Mouse (Mus musculus): ENCODE results near the gene Tprn. TPM values are rescaled to one million over a fixed set of nuclear protein-coding genes. Genes with fewer than 3 reads are reported as not detected.

Gene Tprn
- polyA plus RNA-seq, 1 experiment from 2014 or later = 16.9 TPM

- peak; percentile 56; the same call in 1 of the 2 replicates for ATAC-seq (replicated peaks)
- Histone ChIP-seq H3K4me3 (peak overlapping the region; percentile 27), H3K9ac (peak overlapping the region; percentile 20)
Measured at GRCm38 (mm10) chr2:25290101-25290815, 27.8 kb downstream of the Tprn start.

GRCm38 (mm10) chr2:25290816-25291130 is 28.4 kb downstream of the Tprn start:
- Histone ChIP-seq H3K4me1 (peaks cover 35% of the 10 kb centered on the region), H3K9me3 (no peaks in the 10 kb centered on the region), H3K4me3 (peak overlapping the region; percentile 27), H3K9ac (peak overlapping the region; percentile 16; the same call in 1 of the 2 replicates), H3K4me2 (peak overlapping the region; percentile 53), H3K27ac (no peak overlapping the region), H3K36me3 (replicated peaks) (peaks cover 10% of the 10 kb centered on the region; the same call in 1 of the 2 replicates), H3K27me3 (replicated peaks) (peaks cover 79% of the 10 kb centered on the region)
- no peak for ATAC-seq (replicated peaks)
- under 1% methylated on average over 18 of the region's 18 CpGs for WGBS

More at GRCm38 (mm10) chr2:25290101-25290815, 27.8 kb downstream of the Tprn start:
- Histone ChIP-seq H3K4me2 (peak overlapping the region; percentile 53), H3K27ac (no peak overlapping the region), H3K4me1 (peaks cover 35% of the 10 kb centered on the region), H3K9me3 (no peaks in the 10 kb centered on the region), H3K36me3 (replicated peaks) (peaks cover 11% of the 10 kb centered on the region; the same call in 1 of the 2 replicates), H3K27me3 (replicated peaks) (peaks cover 74% of the 10 kb centered on the region)
- WGBS = 2% methylated on average over 54 of the region's 54 CpGs

- H3K4me1 ChIP-seq = peaks cover 35% of the 10 kb centered on the region
- ATAC-seq (replicated peaks) = peak; percentile 10
- H3K9ac ChIP-seq = peak overlapping the region; percentile 16; the same call in 1 of the 2 replicates
- peak overlapping the region; percentile 53 for H3K4me2 ChIP-seq
- H3K36me3 ChIP-seq (replicated peaks) = peaks cover 13% of the 10 kb centered on the region; the same call in 1 of the 2 replicates
- H3K27me3 ChIP-seq (replicated peaks) = peaks cover 81% of the 10 kb centered on the region
- H3K9me3 ChIP-seq = no peaks in the 10 kb centered on the region
- no peak overlapping the region for H3K27ac ChIP-seq
- H3K4me3 ChIP-seq = peak overlapping the region; percentile 27
- 6% methylated on average over 32 of the region's 32 CpGs for WGBS
Measured at GRCm38 (mm10) chr2:25291184-25292053, 29.0 kb downstream of the Tprn start.

- 5% methylated on average over 40 of the region's 43 CpGs for WGBS
Measured at GRCm38 (mm10) chr2:25292054-25292544, 29.7 kb downstream of the Tprn start.

GRCm38 (mm10) chr2:25292856-25293255 is 30.4 kb downstream of the Tprn start:
- peaks cover 35% of the 10 kb centered on the region for H3K4me1 ChIP-seq
- peaks cover 13% of the 10 kb centered on the region; the same call in 1 of the 2 replicates for H3K36me3 ChIP-seq (replicated peaks)
- WGBS = 0% methylated on average over 1 of the region's 1 CpGs
- H3K4me2 ChIP-seq = no peak overlapping the region
- no peak overlapping the region for H3K9ac ChIP-seq
- no peak overlapping the region for H3K4me3 ChIP-seq
- H3K27ac ChIP-seq = no peak overlapping the region
- peaks cover 79% of the 10 kb centered on the region for H3K27me3 ChIP-seq (replicated peaks)
- ATAC-seq (replicated peaks) = no peak
- H3K9me3 ChIP-seq = no peaks in the 10 kb centered on the region

More at GRCm38 (mm10) chr2:25292054-25292544, 29.7 kb downstream of the Tprn start:
- Histone ChIP-seq H3K36me3 (replicated peaks) (peaks cover 13% of the 10 kb centered on the region; the same call in 1 of the 2 replicates), H3K4me1 (peaks cover 35% of the 10 kb centered on the region), H3K27me3 (replicated peaks) (peaks cover 81% of the 10 kb centered on the region), H3K9me3 (no peaks in the 10 kb centered on the region), H3K9ac (peak overlapping the region; percentile 21; the same call in 1 of the 2 replicates), H3K27ac (no peak overlapping the region), H3K4me2 (peak overlapping the region; percentile 41), H3K4me3 (peak overlapping the region; percentile 13; the same call in 1 of the 2 replicates)
- ATAC-seq (replicated peaks) = peak; percentile 0; the same call in 1 of the 2 replicates

- no peak for ATAC-seq (replicated peaks)
- Histone ChIP-seq H3K27ac (no peak overlapping the region), H3K27me3 (replicated peaks) (peaks cover 78% of the 10 kb centered on the region), H3K4me3 (no peak overlapping the region), H3K9ac (no peak overlapping the region), H3K36me3 (replicated peaks) (peaks cover 13% of the 10 kb centered on the region; the same call in 1 of the 2 replicates), H3K4me2 (no peak overlapping the region), H3K9me3 (no peaks in the 10 kb centered on the region), H3K4me1 (peaks cover 35% of the 10 kb centered on the region)
- WGBS = 78% methylated on average over 9 of the region's 9 CpGs
Measured at GRCm38 (mm10) chr2:25293706-25294105, 31.3 kb downstream of the Tprn start.

- no peak overlapping the region for H3K27ac ChIP-seq
- 73% methylated on average over 8 of the region's 8 CpGs for WGBS
- H3K4me1 ChIP-seq = peaks cover 7% of the 10 kb centered on the region
- no peaks in the 10 kb centered on the region for H3K9me3 ChIP-seq
- no peak overlapping the region for H3K4me3 ChIP-seq
- H3K4me2 ChIP-seq = no peak overlapping the region
- peaks cover 44% of the 10 kb centered on the region for H3K27me3 ChIP-seq (replicated peaks)
- H3K36me3 ChIP-seq (replicated peaks) = peaks cover 13% of the 10 kb centered on the region; the same call in 1 of the 2 replicates
- ATAC-seq (replicated peaks) = no peak
- no peak overlapping the region for H3K9ac ChIP-seq
Measured at GRCm38 (mm10) chr2:25297093-25297492, 34.7 kb downstream of the Tprn start.

GRCm38 (mm10) chr2:25298046-25298445 is 35.6 kb downstream of the Tprn start:
- no peak overlapping the region for H3K27ac ChIP-seq
- H3K9me3 ChIP-seq = no peaks in the 10 kb centered on the region
- H3K36me3 ChIP-seq (replicated peaks) = peaks cover 13% of the 10 kb centered on the region; the same call in 1 of the 2 replicates
- H3K4me3 ChIP-seq = no peak overlapping the region
- H3K4me1 ChIP-seq = no peaks in the 10 kb centered on the region
- 82% methylated on average over 10 of the region's 10 CpGs for WGBS
- H3K4me2 ChIP-seq = no peak overlapping the region
- H3K27me3 ChIP-seq (replicated peaks) = peaks cover 35% of the 10 kb centered on the region
- no peak for ATAC-seq (replicated peaks)
- H3K9ac ChIP-seq = no peak overlapping the region

- ATAC-seq (replicated peaks) = no peak
- H3K4me1 ChIP-seq = peaks cover 17% of the 10 kb centered on the region
- 0 out of 2 replicates have a peak, but pooled peaks cover 7% of the 10 kb centered on the region for H3K36me3 ChIP-seq (replicated peaks)
- no peak overlapping the region for H3K4me3 ChIP-seq
- H3K27ac ChIP-seq = no peak overlapping the region
- no peak overlapping the region for H3K4me2 ChIP-seq
- WGBS = 70% methylated on average over 3 of the region's 3 CpGs
- H3K27me3 ChIP-seq (replicated peaks) = peaks cover 29% of the 10 kb centered on the region
- no peak overlapping the region for H3K9ac ChIP-seq
- no peaks in the 10 kb centered on the region for H3K9me3 ChIP-seq
Measured at GRCm38 (mm10) chr2:25303452-25303851, 41.0 kb downstream of the Tprn start.

- peaks cover 34% of the 10 kb centered on the region for H3K27me3 ChIP-seq (replicated peaks)
- H3K9ac ChIP-seq = no peak overlapping the region
- WGBS = 66% methylated on average over 7 of the region's 7 CpGs
- peak overlapping the region; percentile 73; the same call in 1 of the 2 replicates for H3K27ac ChIP-seq
- H3K4me1 ChIP-seq = peaks cover 17% of the 10 kb centered on the region
- H3K4me2 ChIP-seq = peak overlapping the region; percentile 77
- H3K36me3 ChIP-seq (replicated peaks) = 0 out of 2 replicates have a peak, but pooled peaks cover 7% of the 10 kb centered on the region
- ATAC-seq (replicated peaks) = no peak
- no peaks in the 10 kb centered on the region for H3K9me3 ChIP-seq
- peak overlapping the region; percentile 44 for H3K4me3 ChIP-seq
Measured at GRCm38 (mm10) chr2:25303931-25304656, 41.7 kb downstream of the Tprn start.

Measured in midbrain, embryonic 15.5 days (tissue).